Mouse (Mus musculus): ENCODE results near the gene Cpt1b.

DNA sequence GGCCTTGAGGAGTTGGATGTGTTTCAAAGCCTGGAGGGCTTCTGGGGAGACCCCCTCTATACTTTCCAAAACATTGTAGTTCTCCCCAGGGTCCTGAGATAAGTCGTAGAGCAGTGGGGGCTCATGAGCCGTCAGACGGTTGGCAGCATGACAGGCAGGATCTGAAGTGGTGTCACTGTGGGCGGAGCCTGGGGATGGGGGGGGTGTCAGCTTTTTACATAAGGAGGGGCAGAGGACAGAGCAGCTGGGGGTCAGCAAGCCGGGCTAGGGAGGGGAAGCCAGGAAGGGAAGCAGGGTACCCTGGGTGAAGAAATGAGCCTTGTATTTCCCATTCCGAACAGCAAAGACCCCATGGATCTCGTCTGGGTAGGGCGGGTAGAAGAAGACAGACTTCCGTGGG lies 47.7 kb upstream of the Cpt1b start:
- TF ChIP-seq GATA1 (IDR thresholded peaks at IDR 0.05; ENCODE audit: borderline replicate concordance, low read length) (no peak), CTCF (IDR thresholded peaks at IDR 0.05; ENCODE audit: low read depth, low read length) (no peak), POLR2AphosphoS5 (IDR thresholded peaks at IDR 0.05; ENCODE audit: insufficient replicate concordance, low read depth, low read length) (no peak), TAL1 (conservative IDR thresholded peaks at IDR 0.05; ENCODE audit: low read depth, low read length) (no peak), GATA2 (IDR thresholded peaks at IDR 0.05; ENCODE audit: borderline replicate concordance, low read depth, low read length) (no peak)
